Mouse (Mus musculus) midbrain, postnatal 0 days (tissue): ENCODE measurements at regions not wholly inside any gene's neighbourhood (a gene's known extent, or its start where the extent isn't known, plus 50 kb on each side); places are given as distances from the start of the nearest gene placed in this dataset.

Experiments
- ATAC-seq: fragments of 200-750 bp; cut with Nextera tagmentation; 2 replicates; pipeline ENCODE4 v1.8.0; 2017; ENCODE audit warnings: moderate number of reproducible peaks, mild to moderate bottlenecking, moderate TSS enrichment, moderate library complexity; ENCODE audit not compliant: low FRiP score
- DNase-seq: peaks from one replicate; pipeline ENCODE4 v3.0.0-alpha.2; 2015; ENCODE audit warnings: low spot score
- H3K27ac ChIP-seq: fragments of 300-500 bp; sonication (generic); 2 replicates; pipeline ENCODE4 v1.5.1; 2014; ENCODE audit warnings: low read depth, mild to moderate bottlenecking, low read length, mixed read lengths
- H3K27me3 ChIP-seq: fragments of 300-500 bp; sonication (generic); 2 replicates; pipeline ENCODE4 v1.6.1; 2014; ENCODE audit warnings: low read length, control low read depth, mixed read lengths; ENCODE audit not compliant: insufficient read depth
- H3K36me3 ChIP-seq: fragments of 300-500 bp; sonication (generic); 2 replicates; pipeline ENCODE4 v1.6.1; 2014; ENCODE audit warnings: low read length, control low read depth, mixed read lengths; ENCODE audit not compliant: insufficient read depth
- H3K4me1 ChIP-seq: fragments of 300-500 bp; sonication (generic); 2 replicates; pipeline ENCODE4 v1.6.1; 2014; ENCODE audit warnings: mild to moderate bottlenecking, control low read depth, antibody characterized with exemption, low read length, mixed read lengths; ENCODE audit not compliant: insufficient read depth
- H3K4me2 ChIP-seq: fragments of 300-500 bp; sonication (generic); 2 replicates; pipeline ENCODE4 v1.6.1; 2014; ENCODE audit warnings: low read depth, mild to moderate bottlenecking, low read length, mixed read lengths; ENCODE audit not compliant: poor library complexity, severe bottlenecking
- H3K4me3 ChIP-seq: fragments of 300-500 bp; sonication (generic); 2 replicates; pipeline ENCODE4 v1.5.1; 2014; ENCODE audit warnings: low read depth, mild to moderate bottlenecking, low read length, moderate library complexity
- H3K9ac ChIP-seq: fragments of 300-500 bp; sonication (generic); replicated peaks from 2 replicates; pipeline ENCODE4 v1.6.1; 2014; ENCODE audit warnings: mild to moderate bottlenecking, low read length, moderate library complexity, mixed read lengths; ENCODE audit not compliant: poor library complexity, severe bottlenecking
- H3K9me3 ChIP-seq: fragments of 300-500 bp; sonication (generic); 2 replicates; pipeline ENCODE4 v1.6.1; 2016; ENCODE audit warnings: low read length, control low read depth
- CTCF ChIP-seq: IDR thresholded peaks from 2 replicates; pipeline ENCODE4 v1.5.1; 2016; ENCODE audit warnings: antibody characterized with exemption, mild to moderate bottlenecking
- WGBS: fragments of 180-500 bp; shearing (Covaris S2); extraction: QIAGEN DNeasy Blood & Tissue Kit; methylation state at CpG from one replicate; pipeline ENCODE4 v1.1.7; 2014; 5-methylcytosine and 5-hydroxymethylcytosine counted together

GRCm38 (mm10) chr1:177612546-177612945 lies 117.1 kb upstream of the 1700016C15Rik start:
- Histone ChIP-seq H3K4me2 (no peak overlapping the region), H3K36me3 (no peaks in the 10 kb centered on the region), H3K27me3 (no peaks in the 10 kb centered on the region), H3K9me3 (no peaks in the 10 kb centered on the region), H3K4me1 (no peaks in the 10 kb centered on the region), H3K27ac (no peak overlapping the region), H3K4me3 (no peak overlapping the region), H3K9ac (no peak overlapping the region)
- WGBS, result 29% methylated on average over 7 of the region's 7 CpGs
- no peak for TF ChIP-seq CTCF
- ATAC-seq (no peak), DNase-seq (no peak)

- WGBS, result 96% methylated on average over 9 of the region's 9 CpGs
- Histone ChIP-seq H3K4me1 (no peaks in the 10 kb centered on the region), H3K27ac (no peak overlapping the region), H3K4me2 (no peak overlapping the region), H3K36me3 (no peaks in the 10 kb centered on the region), H3K27me3 (no peaks in the 10 kb centered on the region), H3K9ac (no peak overlapping the region), H3K9me3 (no peaks in the 10 kb centered on the region), H3K4me3 (no peak overlapping the region)
- no peak for DNase-seq
- TF ChIP-seq CTCF, result no peak
- no peak for ATAC-seq
These were observed 114.0 kb upstream of the 1700016C15Rik start for GRCm38 (mm10) chr1:177615609-177616008.

GRCm38 (mm10) chr1:177616335-177617239 lies 113.0 kb upstream of the 1700016C15Rik start:
- Histone ChIP-seq H3K36me3 (no peaks in the 10 kb centered on the region), H3K4me1 (no peaks in the 10 kb centered on the region), H3K9ac (no peak overlapping the region), H3K4me3 (no peak overlapping the region), H3K4me2 (no peak overlapping the region), H3K27me3 (no peaks in the 10 kb centered on the region), H3K27ac (no peak overlapping the region), H3K9me3 (no peaks in the 10 kb centered on the region)
- 80% methylated on average over 24 of the region's 24 CpGs for WGBS
- no peak for TF ChIP-seq CTCF
- ATAC-seq, result no peak
- DNase-seq, result no peak

GRCm38 (mm10) chr1:177620501-177621099 lies 109.0 kb upstream of the 1700016C15Rik start:
- Histone ChIP-seq H3K27ac (no peak overlapping the region), H3K4me1 (no peaks in the 10 kb centered on the region), H3K9ac (no peak overlapping the region), H3K9me3 (no peaks in the 10 kb centered on the region), H3K36me3 (no peaks in the 10 kb centered on the region), H3K27me3 (no peaks in the 10 kb centered on the region), H3K4me3 (no peak overlapping the region), H3K4me2 (no peak overlapping the region)
- peak; percentile 46 for TF ChIP-seq CTCF
- ATAC-seq, result peak; percentile 82
- 79% methylated on average over 15 of the region's 15 CpGs for WGBS
- DNase-seq, result peak; percentile 71

GRCm38 (mm10) chr1:177621854-177622590 lies 107.6 kb upstream of the 1700016C15Rik start:
- TF ChIP-seq CTCF, result no peak
- DNase-seq, result no peak
- no peak overlapping the region for H3K4me2 ChIP-seq
- H3K9me3 ChIP-seq, result no peaks in the 10 kb centered on the region
- no peak overlapping the region for H3K27ac ChIP-seq
- H3K27me3 ChIP-seq, result no peaks in the 10 kb centered on the region
- H3K36me3 ChIP-seq, result no peaks in the 10 kb centered on the region
- H3K4me1 ChIP-seq, result no peaks in the 10 kb centered on the region
- no peak overlapping the region for H3K4me3 ChIP-seq
- 57% methylated on average over 17 of the region's 17 CpGs for WGBS
- ATAC-seq, result no peak
- no peak overlapping the region for H3K9ac ChIP-seq
